Mouse (Mus musculus) brain, adult 2 months (tissue): ENCODE measurements at regions not wholly inside any gene's neighbourhood (a gene's known extent, or its start where the extent isn't known, plus 50 kb on each side); places are given as distances from the start of the nearest gene placed in this dataset.

Source experiments
- DNase-seq: peaks from one replicate; pipeline ENCODE4 v3.0.0; 2011; ENCODE audit warnings: low read depth, low spot score

- no peak for DNase-seq
These were observed 160.2 kb upstream of the Nfe2l3 start for GRCm38 (mm10) chr6:51272136-51272736.

DNA sequence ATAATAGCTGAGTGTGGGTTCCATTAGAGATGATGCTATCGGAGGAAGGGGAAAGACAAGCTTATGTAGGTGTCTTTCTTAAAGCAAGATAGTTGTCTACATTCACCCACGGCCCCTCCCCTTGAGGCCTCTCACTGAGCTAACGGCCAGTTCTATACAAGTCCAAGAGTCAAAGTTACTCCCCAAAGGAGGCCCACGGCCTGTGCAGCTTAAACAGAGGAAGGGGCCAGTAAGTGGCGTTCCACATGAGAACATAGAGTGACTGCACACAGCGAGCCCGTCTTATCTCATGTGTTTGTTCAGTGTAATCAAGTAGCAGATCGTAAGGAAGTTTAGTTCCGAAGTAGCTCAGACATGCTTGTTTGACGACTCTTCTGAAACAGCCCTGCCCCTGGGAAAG, 153.0 kb upstream of the Nfe2l3 start:
- DNase-seq: no peak

DNA sequence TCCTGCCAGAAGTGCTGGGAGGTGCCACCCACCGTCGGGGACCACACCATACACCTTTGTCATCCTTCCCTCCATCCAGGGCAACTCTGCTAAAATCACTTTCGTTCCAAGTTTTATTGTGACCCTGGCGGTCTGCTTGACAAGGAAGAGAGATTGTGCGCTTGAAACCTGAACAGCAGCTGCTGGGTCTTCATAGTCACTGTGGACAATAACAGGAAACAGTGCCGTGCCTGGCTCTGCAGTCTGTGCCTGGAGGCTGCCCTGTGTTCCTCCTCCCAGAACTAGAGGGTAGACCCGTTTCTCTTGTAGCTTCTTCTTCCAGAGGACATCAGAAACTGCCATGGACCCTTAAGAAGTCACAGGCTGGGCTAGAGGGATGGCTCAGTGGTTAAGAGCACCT, 152.2 kb upstream of the Nfe2l3 start:
- DNase-seq: no peak

DNA sequence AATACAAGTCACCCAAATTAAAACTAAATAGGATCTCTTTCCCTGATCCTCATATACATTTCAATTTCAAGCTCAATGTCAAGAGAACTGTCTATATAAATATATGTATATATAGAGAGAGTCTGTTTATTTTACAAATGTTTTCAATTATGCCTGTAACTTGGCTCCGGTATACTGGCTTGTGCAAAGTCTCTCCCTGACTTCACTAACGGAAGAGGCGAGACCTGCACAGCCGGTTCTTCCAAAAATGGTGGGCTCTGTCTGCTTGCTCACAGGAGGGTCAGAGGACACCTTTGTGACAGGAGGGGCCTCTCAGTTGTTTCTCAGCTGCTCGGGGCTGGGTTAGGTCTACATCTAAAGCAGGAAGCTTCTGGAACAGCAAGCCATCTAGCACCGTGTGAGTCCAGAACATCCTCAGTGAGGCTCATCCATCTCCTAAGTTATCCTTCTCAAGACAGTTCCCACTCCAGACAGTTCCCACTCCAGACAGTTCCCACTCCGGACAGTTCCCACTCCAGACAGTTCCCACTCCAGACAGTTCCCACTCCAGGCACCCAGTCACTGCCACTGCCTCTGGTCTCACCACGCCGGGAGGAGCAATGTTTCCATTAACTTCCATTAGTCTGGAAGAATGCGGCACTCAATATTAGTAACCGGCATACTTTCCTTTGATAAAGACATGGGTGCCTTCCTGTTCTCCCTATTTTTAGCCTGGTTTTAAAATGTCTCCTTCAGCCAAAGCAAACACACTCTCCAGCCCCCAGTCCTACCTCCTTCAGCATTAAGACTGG, 148.4 kb upstream of the Nfe2l3 start:
- DNase-seq: no peak

DNA sequence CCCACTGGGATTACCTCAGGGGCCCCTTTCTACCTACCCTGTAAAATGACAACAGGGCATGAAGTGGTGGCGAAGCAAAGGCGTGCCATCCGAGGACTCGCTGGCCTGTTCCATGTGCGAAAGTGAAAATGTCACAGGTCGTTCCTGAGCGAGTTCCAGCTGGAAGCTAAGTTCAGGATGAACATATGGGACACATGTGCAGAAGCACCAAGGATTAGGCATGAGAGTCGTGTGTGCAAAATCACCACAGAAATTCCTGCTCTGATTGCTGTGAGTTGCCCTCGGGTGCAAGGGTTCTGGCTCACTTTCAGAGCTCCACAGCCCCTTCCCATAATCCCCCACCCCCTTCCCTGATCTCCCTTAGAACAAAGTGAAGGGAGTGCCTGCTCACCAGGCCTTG, 147.6 kb upstream of the Nfe2l3 start:
- DNase-seq: no peak

GRCm38 (mm10) chr6:51286836-51287235, 145.6 kb upstream of the Nfe2l3 start:
- DNase-seq: no peak

DNA sequence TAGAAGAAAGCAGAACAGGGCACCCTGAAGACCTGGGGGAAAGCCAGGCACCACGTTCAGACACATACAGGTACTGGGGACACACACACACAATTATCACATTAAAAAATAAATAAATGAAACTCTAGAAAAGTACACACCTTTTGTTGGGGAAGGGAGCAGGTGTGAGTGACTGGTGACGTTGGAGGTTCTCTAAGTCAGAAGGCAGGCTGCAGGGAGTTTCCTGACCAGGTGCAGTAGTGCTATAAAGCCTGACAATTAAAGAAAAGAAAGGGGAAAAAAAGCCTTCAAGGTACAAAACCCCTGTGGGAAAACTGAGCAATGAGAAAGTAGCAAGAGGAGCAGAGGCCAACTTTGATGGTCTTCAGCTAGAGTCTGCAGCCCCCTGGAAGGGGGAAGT, 145.1 kb upstream of the Nfe2l3 start:
- DNase-seq: no peak

- no peak for DNase-seq
These were observed 144.7 kb upstream of the Nfe2l3 start for GRCm38 (mm10) chr6:51287807-51288206.

GRCm38 (mm10) chr6:51288306-51289066, 144.0 kb upstream of the Nfe2l3 start:
- no peak for DNase-seq

DNA sequence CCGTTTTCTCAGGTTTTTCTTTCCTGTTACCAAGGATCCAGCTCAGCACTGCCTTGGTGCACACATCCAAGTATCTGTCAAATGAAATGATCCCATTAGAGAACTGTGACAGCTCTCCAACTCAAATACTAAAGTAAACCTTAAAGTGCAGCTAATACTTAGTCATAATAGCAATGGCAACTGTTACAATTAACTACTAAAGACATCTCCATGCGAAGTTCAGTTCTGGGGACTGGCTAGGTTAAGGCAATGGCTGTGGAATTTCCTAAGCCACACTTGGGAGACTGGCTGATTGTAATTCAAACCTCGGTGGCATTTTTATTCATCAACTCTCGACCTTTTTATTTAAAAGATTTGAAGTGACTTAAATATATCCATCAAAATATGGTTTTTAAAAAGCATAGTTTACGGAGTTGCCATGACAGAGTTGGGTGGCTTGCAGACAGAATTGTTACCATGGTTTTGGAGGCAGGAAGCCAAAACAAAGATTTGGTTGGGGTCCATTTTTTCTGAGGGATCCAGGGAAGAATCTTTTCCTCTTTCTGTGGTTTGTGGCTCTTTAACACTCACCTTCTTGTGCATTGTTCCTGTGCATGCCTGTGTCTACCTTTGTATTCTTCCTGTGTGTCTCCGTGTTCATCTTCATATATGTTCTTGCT, 143.3 kb upstream of the Nfe2l3 start:
- no peak for DNase-seq

- no peak for DNase-seq
These were observed 131.6 kb upstream of the Nfe2l3 start for GRCm38 (mm10) chr6:51300694-51301417.

DNA sequence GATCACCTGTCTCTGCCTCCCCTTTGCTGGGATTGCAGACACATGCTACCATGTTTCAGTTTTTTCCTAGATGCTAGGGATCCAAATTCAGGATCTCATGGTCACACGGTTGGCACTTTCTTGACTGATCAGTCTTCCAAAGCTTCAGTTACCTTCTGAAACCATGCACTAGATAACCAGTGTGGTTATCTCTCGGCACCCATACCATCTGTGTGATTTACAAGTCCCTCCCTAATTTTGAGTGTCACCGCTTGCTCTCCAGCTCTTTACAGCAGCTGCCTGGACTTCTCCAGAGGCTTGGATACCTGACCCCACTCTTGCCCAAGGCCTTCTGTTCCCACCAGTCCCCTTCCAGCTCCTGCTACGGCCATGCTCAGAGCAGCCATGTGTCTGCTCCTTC, 130.6 kb upstream of the Nfe2l3 start:
- DNase-seq: no peak

- DNase-seq: no peak
These were observed 130.2 kb upstream of the Nfe2l3 start for GRCm38 (mm10) chr6:51302240-51302639.

DNA sequence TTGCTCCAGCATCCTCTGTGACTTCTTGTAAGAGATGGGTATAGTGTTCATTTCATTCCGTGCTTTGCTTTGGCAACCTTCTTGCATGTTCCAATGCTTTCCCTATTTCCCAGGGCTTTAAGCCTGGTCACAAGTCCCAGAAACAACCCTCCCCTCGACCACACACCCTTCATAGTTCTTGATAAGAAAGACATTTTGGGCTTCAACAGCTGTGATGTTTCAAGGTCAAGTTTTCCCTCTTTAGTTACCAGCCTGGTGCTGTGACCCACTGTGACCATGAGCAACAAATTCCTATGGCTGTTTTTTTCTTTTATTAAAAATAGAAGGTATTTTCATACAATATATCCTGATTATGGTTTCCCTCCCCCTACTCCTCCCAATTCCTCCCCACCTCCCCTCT, 114.1 kb upstream of the Nfe2l3 start:
- no peak for DNase-seq

DNA sequence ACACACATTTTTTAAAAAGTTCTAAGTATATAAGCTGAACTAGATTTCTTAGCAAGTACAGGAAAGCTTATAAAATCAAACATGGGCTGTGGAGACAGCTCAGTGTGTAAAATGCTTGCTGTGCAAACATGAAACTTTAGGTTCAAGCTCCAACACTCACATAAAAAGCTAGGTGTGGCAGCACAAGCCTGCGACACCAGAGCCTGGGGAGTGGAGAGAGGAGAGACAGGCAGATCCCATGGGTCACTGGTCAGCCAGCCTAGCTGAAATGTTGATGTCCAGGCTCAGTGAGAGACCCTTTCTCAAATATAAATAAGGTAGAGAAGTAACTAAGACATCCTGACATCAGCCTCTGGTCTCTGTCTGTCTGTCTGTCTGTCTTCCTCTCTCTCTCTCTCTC, 112.5 kb upstream of the Nfe2l3 start:
- no peak for DNase-seq

- no peak for DNase-seq
These were observed 111.6 kb upstream of the Nfe2l3 start for GRCm38 (mm10) chr6:51320676-51321419.

DNA sequence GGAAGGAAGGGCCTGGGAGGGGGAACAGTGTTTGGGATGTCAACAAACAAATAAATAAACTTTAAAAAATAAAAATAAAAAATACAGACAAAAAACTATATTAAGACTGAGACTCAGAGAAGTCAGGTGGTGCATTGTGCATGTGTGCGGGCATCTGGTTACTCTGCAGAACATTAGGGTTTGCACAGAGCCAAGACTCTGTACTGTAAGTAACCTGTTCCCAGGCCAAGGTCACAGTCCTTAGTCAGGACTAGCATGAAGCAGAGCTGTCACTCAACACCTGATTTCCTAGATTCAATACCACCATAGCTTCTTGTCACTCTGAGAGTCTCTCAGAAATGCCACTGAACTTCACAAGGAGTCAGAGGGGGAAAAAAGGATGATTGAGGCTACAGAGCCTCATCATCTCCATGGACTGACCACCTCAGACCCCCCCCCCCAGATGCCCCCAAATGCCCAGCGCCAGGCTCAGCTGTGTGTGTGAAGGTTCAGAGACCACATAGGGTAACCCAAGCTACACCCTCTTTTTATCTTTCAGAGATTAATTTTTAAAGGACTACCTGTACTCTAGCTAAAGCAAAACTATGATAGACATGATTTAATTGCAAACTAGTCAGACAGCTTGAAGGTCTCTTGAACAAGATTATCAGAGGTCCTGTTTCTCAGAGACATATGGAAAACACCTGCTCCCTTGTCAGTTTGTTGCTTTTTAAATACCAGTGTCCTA, 106.2 kb upstream of the Nfe2l3 start:
- DNase-seq: no peak

DNA sequence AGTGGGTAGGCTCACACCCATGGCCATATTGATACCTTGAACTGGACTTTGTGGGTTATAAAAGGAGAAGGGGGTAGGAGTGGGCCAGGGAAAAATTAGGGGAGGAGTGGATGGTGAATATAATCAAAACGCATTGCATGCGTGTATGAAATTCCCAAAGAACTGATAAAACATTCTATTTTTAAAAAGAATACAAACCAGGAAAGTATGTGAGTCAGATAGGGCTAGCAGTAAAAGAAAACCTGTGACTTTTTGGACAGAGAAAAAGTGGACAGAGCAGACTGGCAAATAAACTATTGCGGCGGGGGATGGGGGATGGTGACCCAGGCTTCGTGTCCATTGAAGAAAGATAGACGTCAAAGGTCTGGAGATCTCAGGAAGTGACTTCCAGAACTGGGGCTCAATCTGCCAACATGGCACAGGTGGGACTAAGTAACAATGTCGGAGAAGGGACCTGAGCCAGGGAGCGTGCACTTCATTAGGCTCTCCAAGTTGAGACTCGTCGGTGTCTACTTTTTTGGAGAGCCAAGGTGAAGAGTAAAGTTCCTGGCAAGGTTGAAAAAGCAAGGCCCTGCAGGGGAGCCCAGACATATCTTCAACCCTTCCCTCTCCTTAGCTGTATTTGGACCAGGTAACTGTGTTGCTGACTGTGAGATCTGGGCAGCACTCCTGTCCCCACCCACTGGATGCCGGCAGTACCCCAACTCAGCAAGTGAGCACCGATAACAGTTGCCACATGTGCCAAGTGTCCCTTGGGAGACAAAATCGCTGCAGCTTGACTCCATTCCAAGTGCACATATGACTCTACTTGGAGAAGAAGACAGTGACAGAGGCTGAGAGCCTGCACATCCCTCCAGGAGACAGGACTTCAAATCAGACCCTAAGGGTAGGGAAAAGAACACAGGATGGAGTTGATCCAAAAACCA, 103.1 kb upstream of the Nfe2l3 start:
- DNase-seq: no peak

DNA sequence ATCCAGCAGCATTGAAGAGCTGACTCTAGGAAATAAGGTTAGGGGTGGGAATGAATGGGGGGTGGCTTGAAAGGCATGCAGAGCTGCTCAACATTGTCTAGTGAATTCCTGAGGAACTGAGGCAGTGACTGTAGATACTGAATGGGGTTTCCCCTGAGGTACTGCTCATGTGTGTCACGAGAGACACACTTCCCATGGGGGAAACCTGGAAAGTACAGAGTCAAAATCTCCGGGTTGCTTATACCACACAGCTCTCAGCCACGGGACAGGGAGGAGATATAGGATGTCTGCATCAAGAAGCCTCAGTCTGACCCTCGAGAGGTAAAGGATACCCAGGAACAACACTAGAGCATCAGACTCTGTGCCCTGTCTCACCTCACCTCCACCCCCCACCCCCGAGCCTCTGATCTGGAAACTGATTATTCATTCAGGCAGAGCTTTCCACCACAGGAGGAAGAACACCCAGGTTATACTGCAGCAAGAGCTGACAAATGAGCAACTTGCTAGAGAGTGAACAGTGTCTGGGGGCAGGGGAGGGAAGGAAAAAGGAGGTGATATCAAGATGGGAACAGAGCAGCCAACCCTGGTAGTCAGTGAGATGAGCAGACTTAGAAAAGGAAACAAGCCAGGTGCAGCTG, 102.3 kb upstream of the Nfe2l3 start:
- no peak for DNase-seq
